Mouse (Mus musculus): ENCODE measurements around the gene Fndc3b.
A peak's percentile ranks its signal among the peaks of the same experiment; 100 is the strongest.

The Fndc3b gene

GRCm38 (mm10) chr3:27466297-27466901, 244.7 kb downstream of the Fndc3b start:
- no peak for DNase-seq (ENCODE audit: low spot score in 2 of 2)

GRCm38 (mm10) chr3:27463373-27463772, 247.7 kb downstream of the Fndc3b start:
- no peak for DNase-seq (ENCODE audit: low spot score in 2 of 2)

DNA sequence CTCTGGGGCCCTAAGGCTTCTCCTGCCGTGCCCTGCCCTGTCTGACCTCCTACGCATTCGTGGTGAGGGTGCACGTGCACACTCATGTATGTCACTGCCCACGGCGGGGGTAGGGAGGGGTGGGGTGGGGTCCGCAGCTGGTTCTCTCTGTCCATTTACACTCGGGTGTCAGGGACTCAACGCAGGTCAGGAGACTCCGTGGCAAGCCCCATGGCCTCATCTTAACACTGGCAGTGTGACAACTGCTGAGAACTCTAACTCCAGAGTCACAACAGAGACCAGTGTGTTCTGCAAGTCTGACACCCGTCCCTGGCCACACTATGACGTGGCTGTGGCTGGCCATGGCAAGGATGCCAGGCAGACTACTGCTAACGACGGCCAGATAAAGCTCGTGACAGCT, 248.2 kb downstream of the Fndc3b start:
- DNase-seq (ENCODE audit: low spot score in 2 of 2) = peak; percentile 46 to 69

DNA sequence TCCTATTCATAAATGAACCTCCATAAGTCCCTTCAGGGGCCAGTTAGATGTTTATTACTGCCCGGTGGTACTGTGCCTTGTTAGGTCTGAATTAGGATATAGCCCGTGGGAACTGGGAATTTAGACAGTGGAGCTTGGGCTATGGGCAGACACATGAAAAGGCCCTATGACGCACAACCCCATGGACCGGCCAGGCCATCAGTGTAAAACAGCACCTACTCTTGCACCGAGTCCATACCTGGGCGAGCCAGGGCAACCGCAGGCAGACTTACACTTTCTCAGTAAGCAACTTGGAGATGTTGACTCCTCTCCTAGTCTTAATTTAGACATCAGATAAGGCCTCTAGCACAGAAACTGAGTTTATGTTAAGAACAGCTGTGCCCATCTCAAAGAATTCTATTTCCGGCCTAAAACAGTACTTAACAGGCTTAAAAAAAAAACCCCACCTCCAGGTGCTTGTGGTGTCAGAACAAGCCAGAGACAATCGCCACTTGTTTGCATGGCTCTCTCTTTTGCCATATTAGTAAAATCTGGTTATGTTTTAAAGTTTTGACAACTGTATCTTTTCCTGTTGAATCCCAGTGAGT, 248.7 kb downstream of the Fndc3b start:
- DNase-seq (ENCODE audit: low spot score in 2 of 2) = peak; percentile 13 to 37

- no peak for DNase-seq (ENCODE audit: low spot score in 2 of 2)
Measured at GRCm38 (mm10) chr3:27461861-27462260, 249.2 kb downstream of the Fndc3b start.

DNA sequence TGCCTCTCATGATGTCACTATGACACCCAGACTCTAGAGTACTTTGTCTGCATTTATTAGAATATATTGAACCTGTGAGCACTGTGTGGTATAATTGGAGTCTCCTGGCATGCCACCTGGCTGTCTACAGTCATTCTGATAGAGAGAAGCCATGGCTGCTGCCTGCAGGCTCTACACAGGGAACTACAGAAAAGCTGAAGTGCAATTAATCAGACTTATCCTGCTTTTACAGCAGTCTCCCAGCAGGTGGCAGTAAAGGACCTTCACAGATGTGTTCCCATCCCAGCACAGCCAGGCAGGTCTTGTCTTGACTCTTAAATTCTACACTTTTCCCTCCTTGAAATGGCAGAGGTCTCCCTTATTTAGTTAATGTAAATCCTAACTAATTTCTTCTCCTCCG, 250.1 kb downstream of the Fndc3b start:
- peak; percentile 59 to 71 for DNase-seq (ENCODE audit: low spot score in 2 of 2)

DNA sequence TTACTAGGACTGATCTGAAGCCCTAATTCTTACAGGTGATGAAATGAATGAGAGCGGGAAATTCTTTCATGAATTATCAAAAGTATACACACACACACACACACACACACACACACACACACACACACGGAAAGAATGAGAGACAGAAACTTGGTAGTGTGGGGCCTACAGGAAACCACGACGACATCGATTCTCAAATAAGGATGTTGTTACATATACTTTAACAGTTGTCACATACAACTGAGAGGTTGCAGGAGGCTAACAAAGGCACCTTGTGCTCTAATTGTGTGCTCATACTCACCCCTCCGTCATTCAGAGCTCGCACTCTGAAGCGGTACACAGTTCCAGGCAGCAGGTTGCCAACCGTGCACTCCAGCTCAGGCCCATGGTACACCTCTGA, 252.7 kb downstream of the Fndc3b start:
- no peak for DNase-seq (ENCODE audit: low spot score in 2 of 2)

DNA sequence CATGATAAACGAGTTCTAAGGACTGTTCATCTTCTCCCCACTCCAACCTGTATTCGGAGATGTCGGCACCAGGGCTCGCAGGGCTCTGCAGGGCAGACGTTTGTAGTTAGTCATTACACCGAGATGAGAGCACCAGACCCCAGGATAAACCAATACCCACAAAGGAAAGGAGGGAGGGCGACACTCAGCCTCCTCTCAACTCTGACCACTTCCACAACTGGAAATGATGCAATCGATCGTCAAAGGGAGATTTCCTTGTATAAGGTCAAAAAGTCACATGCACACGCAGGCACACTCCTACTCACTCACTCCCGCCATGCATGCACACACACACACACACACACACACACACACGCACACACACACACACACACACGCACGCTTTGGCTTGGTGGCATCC, 254.6 kb downstream of the Fndc3b start:
- DNase-seq (ENCODE audit: low spot score in 2 of 2) = peak in 1 of 2 experiments; percentile 32

DNA sequence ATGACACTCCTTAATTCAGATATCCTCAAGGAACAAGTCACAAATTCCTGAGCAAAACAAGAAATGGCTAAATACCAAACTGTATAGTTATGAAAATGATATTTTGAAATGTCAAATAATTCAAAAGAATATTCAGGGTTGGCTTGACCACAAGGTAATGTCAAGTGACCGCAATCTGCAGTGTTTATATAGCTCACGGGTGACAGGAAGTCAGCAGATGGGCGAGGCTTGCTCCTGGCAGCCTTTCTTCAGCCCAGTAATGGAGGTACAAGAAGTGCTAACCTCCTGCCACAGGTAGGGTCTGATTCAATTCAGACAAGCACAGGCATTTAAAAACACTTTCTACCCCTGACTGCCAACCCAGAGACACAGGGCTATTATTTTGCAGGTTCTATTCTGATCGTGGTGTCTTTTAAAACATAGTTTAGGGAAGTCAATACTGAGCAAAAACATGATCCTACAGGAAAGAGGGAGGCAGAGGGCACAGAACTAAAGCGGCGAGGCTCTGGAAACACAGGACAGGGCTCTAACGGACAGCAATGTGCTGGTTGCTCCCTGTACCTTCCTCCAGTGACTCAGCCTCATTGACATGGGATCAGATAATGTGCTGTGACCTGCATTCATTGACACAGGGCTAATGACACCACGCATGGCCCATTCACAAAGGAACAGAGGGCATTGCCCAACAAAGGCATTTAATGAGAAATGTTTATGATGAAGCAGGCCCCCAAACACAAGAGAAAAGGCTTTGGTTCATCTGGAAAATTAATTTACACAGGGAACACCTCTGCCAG, 256.5 kb downstream of the Fndc3b start:
- DNase-seq (ENCODE audit: low spot score in 2 of 2) = peak in 1 of 2 experiments; percentile 39

DNA sequence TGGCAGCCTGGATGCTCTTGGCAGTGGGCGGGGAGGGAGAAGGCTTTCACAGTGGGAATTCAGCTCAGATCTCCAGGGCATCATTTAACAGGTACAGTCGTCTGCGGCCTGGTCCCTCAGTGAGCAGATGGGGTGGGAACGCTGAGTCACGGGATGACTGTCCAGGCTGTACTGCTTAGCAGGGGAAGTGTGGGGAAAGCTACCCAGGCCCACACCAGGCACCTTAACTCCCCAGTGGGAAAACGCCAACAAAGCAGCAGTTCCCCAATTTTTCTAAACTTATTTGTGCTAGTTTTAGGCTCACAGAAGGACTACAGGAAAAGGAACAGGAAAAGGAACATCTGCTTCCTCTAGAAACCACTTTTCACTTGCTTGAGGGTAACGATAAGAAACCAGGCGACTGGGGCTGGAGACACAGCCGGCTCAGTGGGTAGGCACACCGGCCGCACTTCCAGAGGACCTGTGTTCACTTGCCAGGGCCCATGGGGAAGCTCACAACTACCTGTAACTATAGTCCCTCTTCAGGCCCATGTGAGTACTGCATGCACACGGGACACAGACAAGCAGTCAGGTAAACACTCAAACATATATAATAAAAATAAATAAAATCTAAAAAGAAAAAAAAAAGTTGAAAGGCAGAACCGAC, 257.5 kb downstream of the Fndc3b start:
- no peak for DNase-seq (ENCODE audit: low spot score in 2 of 2)

DNA sequence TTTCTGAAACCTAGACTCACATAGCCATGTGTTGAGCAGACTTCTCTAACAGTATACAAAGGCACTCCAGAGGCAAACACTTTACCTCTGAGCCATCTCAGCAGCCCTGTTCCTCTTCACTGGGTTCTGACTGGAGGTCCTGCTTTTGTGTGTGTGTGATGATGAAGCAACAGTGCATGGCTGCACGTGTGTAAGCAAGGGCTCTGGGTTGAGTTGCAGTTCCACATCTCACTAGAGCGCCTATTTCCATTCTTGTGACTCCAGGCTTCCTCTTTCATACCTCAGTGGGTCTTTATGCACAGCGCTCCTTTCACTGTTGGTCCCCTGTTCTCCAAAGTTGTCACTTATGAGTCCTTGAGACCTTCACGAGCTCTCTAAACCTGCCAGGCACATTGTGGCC, 261.7 kb downstream of the Fndc3b start:
- no peak for DNase-seq (ENCODE audit: low spot score in 2 of 2)

- no peak for DNase-seq (ENCODE audit: low spot score in 2 of 2)
Measured at GRCm38 (mm10) chr3:27448367-27448766, 262.7 kb downstream of the Fndc3b start.

DNA sequence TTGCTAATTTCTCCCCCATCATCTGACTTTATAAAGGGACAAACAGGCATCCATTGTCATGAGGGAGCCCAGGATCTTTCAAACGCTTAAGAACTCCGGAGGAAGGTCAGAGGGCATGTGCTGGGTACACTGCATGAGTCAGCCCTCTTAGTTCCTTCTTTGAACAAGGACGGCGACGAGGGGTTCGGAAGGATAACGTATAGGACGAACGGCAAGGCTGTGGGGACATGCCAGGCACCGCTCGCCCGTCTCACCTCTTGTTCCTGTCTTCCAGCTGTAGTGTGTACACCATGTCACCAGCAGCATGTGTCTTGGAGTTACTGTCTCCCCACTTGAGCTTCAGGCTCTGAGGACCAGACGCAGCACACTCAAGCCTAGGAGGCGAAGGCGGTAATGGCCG, 271.4 kb downstream of the Fndc3b start:
- no peak for DNase-seq (ENCODE audit: low spot score in 2 of 2)

DNA sequence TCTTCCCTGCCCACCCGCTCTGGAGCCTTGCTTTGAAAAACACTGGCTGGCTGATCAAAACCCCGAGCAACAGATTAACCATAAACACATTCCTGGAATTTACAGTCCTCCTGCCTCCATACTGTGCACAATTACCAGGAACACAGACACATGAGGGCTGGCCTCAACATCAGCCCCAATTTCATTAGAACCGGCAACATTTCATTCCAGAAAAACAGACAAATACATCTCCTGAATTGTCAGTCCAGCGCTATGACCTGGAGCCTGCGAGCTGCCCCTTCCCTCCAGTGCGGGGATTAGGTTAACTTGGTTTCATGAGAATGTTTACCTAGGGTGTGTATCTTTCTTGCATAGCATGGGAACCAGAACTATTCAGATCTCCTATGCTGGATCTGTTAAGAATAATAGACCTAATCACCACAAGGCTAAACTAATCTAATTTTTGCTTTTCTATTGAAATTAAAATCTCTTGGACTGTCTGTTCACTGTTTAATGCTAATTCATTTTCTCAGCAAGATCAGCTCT, 275.9 kb downstream of the Fndc3b start:
- DNase-seq (ENCODE audit: low spot score in 2 of 2) = no peak

- no peak for DNase-seq (ENCODE audit: low spot score in 2 of 2)
Measured at GRCm38 (mm10) chr3:27432981-27433380, 278.1 kb downstream of the Fndc3b start.

DNA sequence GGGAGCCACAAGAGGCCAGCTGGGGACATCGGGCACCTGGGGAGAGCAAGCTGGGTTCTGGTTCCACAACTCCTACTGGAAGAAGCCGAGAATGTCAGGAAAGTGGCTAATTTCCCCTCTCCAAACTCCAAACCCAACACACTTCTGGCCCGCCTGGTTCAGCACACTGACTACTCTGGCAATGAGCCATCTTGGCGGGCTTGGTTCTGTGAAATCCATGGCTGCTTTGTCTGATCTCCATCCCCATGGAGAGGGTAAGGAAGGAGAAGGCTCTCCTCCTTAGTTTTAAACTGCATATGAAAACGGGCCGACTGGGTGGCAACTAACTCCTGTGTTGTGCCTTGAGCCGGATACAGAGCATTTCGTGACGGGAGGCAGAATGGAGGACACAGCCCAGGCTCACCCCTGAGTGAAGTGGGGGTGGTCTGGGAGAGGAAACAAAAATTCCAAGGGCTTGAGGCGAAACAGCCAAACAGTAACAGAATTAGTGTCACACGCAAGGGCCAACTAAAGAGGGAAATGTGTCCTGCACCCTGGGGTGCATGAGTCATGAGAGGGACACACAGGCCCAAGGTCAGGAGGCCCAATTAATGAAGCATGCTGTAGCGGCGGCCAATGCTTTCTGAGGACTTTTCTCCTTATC, 280.4 kb downstream of the Fndc3b start:
- no peak for DNase-seq (ENCODE audit: low spot score in 2 of 2)

DNA sequence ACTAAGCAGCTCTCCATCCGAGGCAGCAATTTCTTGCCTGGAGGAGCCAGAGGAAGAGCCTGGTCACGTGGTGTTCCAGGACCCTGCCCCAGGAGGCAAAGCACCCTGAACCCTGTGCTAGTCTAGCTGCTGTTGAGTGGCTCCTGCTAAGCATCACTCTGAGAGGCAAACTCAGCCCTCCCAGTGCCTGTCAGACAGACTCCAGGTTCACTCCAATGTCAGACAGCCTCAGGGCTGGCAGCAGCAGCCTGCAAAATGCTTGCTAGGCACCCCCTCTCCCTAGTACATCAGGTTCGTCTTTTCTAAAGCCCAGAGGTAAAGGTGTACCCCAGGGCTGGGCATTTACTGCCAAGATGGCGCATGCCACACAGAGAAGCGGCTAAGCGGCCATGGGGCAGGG, 283.7 kb downstream of the Fndc3b start:
- DNase-seq (ENCODE audit: low spot score in 2 of 2) = no peak

- no peak for DNase-seq (ENCODE audit: low spot score in 2 of 2)
Measured at GRCm38 (mm10) chr3:27424049-27424667, 286.9 kb downstream of the Fndc3b start.

GRCm38 (mm10) chr3:27422521-27422920, 288.6 kb downstream of the Fndc3b start:
- DNase-seq (ENCODE audit: low spot score in 2 of 2) = no peak

- DNase-seq (ENCODE audit: low spot score in 2 of 2) = no peak
Measured at GRCm38 (mm10) chr3:27421980-27422379, 289.1 kb downstream of the Fndc3b start.

DNA sequence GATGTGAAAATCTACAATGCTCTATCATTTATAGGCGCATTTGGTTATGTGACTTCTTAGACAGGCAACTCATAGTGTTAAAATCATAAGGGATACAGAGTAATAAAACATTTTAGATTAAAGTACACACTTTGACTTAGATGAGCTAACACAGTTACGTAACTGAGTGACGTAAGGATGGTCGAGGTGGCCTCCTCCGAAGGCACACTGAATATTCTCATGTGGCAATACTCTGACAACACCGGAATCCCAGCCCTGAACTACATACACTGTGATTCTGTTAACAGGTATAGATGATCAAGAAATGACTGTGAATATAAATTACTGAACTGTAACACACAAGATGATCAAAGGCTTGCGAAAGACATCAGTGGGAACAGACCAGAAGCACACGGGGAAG, 292.5 kb downstream of the Fndc3b start:
- no peak for DNase-seq (ENCODE audit: low spot score in 2 of 2)

All from natural killer cell, adult 2 months (primary cell).